Mouse (Mus musculus) olfactory bulb, adult 2 months (tissue): Measurements from ENCODE around the gene Arhgef11.

ENCODE experiments used
- CTCF ChIP-seq: fragments of 200-500 bp; IDR thresholded peaks from 2 replicates; pipeline ENCODE4 v1.5.1; 2012; ENCODE audit warnings: low read depth, mild to moderate bottlenecking, low read length, moderate library complexity; ENCODE audit not compliant: insufficient read depth
- POLR2A ChIP-seq: fragments of 200-500 bp; IDR thresholded peaks from 2 replicates; pipeline ENCODE4 v1.6.1; 2012; ENCODE audit warnings: mild to moderate bottlenecking, low read depth, low read length, moderate library complexity; ENCODE audit not compliant: insufficient read depth

GRCm38 (mm10) chr3:87738906-87739305 is 121.5 kb downstream of the Arhgef11 start:
- TF ChIP-seq CTCF (no peak), POLR2A (no peak)
